Mouse (Mus musculus): Measurements from ENCODE around the gene Mob2.

The Mob2 gene

DNA sequence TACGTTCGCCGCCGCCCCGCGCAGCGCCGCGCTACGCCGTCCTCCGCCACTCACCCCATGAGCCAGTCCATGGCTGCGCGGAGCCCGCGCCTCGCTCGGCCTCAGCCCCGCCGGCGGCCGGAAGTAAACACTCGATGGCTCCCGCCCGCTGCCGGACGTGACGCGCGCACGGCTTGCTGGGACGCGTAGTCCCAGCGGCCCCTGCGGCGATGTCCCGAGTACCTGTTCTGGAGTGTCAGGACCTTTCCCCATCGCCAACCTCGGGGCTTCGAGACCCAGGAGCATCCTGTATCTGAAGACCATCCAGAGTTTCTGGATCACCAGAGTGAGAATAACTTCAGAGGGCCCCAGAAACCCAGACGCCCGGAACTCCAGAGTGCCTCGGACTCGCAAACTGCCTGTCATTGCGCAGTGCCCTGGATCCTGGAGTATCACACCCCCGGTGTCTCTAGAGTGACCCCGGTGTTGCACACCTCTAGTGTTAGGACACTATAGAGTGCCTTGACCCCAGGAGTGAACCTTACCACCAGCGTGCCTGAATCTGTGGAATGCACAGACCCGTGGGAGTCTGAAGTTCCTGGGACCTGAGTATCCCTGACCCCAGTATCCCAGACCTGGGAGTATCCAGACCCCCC lies at the start of gene Mob2:
Mob2 (minus strand) TSS at position 135 of the 635 bp plus-strand sequence.
- DNase-seq (ENCODE audit: low spot score): peak; percentile 85

DNA sequence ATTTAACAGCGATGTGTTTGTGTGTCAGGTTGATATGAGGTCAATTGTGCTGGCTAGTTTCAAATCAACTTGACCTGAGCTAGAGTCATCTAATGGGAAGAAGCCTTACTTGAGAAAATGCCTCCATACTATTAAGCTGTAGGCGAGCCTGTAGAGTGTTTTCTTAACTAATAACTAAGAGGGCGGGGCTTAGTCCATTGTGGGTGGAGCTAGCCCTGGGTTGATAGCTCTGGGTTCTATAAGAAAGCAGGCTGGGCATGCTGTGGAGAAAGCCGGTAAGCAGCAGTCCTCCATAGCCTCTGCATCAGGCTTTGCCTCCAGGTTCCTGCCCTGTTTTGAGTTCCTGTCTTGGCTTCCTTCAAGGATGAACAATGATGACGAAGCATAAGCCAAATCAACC lies 43.9 kb upstream of the Mob2 start:
- DNase-seq (ENCODE audit: low spot score): no peak

DNA sequence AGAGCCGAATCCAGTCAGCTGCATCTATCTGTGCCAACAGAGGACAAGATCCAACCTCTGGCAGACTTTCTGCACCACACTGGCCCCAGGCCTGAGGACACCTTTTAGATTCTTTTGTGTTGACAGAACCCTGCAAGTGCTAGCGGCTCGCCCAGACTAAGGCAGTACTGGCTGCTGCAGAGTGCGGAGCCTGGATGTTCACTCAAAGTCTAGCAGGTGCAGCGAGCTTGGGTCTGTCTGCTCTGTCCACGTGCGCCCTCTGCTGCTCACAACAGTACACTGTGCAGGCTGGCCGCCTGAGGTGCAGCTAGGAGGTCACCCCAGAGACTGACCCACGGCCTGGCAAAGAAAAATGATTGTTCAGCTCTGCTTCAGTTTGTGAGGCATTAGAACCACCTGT lies 36.9 kb upstream of the Mob2 start:
- peak; percentile 49 for DNase-seq (ENCODE audit: low spot score)

DNA sequence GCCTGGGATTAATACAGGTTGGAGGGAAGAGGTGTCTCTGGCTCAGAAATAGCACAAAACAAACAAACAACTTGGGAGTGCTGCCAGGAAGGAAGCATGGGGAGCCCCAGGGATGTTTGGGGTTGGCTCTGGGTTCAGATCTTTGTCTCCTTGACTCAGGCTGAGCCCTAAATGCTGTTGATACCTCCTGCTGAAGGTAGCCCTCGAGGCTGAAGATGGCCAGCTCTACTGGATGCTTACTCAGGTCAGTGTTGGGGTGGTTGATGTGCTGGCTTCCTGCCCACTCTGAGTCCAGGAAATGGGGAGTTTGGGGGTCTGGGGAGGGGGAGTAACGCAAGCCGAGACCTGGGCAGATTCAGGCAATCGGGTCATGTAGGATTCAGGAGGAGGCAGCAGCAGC lies 35.8 kb upstream of the Mob2 start:
- DNase-seq (ENCODE audit: low spot score): no peak

DNA sequence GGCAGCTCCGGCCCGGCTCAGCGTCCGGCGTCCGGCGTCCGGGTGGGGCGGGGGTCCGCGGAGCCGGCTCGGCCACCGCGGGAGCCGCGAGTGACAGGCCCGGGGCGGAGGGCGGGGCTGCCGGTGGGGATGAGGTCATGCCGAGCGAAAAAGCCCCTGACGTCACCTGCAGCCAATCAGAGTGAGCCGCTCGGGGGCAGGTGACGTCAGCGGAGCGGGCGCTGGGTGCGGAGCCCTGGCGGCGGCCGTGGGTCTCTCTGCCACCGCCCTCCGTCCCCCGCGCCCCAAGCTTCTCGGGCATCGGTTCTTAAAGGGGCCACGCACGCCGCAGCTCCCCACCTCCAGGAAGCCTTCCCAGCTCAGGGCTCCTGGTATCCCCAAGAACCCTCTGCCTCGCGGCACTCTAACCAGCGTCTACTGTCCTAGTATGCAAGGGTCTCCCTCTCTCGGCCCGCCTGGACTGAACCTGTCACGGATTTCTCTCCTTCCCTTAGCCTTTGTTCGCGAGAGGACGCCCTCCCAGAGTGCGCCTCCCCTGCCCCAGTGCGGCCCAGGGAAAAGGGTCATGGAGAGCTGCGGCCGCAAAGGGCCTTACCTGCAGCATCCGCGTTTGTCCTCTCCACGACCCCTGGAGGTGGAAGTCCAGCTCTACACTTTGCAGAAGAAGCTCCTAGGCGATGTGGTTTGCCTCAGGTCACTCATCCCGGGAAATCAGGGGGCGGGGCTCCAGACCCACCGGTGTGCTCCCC lies 34.5 kb upstream of the Mob2 start, which contains the start of gene Dusp8:
Dusp8 (minus strand) TSS at position 661 of the 749 bp plus-strand sequence.
- DNase-seq (ENCODE audit: low spot score): peak; percentile 85

DNA sequence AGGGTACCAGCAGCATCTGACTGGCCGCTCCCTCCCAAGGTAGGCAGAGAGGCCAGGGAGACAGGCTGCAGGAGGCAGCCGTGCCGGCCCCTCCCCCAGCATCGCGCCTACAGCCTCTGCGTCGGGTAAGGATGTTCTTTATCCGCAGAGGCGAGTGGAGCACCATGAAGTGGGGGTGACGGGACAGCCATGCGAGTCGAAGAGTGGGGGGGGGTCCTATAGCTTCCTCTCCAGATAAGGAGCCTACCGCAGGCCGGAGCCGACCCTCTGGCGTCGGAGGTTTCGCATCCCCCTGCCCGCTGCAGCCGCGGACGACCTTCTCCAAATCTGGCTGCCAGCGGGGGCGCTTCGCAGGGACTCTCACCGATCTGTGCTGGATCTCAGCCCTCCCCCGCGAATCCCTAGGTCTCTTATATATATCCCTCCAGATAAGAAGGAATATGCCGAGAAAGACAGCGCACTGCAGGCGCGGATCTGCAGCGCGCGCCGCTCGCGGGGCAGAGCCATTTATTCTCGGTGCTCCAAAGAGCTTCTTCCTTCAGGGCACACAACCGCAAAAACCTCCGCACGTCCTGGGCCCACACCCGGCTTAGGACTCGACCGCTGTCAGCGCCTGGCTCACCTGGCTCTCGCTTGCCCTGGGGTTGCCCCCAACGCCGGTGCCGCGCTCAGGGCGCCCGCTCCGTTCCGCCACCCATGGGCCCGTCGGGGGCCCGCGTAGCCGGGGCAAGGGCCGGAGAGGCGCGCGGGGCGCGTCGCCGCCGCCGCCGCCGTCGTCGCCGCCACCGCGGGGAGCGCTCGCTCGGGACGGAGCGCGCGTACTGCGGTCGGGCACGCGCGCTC lies 33.7 kb upstream of the Mob2 start:
- peak; percentile 40 for DNase-seq (ENCODE audit: low spot score)

DNA sequence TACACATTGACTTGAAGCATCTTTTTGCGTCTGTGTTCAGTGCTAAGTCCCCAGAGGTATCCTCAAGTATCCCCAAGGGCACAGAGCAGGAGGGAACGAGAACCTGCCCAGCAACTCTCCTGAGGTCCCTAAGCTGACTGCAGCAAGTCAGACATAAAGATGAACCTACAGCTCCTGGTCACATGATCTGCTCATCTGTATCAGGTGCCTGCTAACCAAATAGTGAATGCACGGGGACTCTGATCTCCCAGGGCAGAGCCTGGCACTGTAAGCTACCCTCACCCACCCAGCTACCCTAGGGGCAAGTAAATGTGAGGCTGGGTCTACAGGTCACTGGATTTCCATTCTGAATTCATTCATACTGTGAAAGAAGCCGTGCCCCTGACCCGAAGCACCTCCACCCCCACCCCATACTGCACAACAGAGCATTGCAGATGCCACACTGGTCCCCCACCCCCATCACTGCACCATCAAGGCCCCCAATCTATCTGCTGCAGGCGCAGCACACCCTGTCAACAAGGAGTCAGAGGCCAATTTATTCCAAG lies 32.9 kb upstream of the Mob2 start:
- DNase-seq (ENCODE audit: low spot score): no peak

DNA sequence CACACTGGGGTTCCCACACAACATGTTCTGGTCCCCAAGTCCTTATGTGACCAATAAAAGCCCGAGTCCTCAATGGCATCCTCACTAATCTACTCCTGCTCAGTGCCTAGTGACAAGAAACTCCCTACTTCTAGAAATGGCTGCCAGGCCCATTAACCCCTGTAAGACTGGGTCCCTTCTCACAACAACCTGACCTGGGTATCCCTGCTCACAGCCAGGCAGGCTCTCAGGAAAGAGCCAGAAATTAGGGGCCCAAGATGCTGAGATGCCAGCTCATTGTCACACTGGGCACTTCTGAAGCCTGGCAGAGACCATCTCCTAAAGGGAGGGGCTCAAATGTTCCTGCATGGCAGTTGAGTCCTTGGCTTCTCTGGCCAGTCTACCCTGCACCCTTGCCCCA lies 32.1 kb upstream of the Mob2 start:
- no peak for DNase-seq (ENCODE audit: low spot score)

DNA sequence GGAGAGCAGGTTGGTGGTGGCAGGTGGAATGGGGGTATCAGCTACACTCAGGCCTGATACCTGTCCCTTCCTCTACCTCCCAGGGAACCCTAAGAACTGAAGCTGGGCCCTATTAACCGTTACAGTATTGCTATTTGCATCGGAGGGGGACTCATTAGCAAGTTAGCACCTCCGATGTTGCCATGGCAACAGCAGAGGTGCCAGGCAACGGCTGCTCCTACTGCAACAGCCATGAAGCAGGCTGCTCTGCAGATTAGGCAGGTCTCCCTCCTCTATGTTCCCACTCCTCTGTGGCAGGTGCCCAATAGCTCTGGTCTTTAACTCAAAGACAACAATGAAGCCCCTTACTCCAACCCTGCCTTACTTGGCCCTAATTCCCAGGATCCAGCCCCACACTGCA lies 31.0 kb upstream of the Mob2 start:
- no peak for DNase-seq (ENCODE audit: low spot score)

DNA sequence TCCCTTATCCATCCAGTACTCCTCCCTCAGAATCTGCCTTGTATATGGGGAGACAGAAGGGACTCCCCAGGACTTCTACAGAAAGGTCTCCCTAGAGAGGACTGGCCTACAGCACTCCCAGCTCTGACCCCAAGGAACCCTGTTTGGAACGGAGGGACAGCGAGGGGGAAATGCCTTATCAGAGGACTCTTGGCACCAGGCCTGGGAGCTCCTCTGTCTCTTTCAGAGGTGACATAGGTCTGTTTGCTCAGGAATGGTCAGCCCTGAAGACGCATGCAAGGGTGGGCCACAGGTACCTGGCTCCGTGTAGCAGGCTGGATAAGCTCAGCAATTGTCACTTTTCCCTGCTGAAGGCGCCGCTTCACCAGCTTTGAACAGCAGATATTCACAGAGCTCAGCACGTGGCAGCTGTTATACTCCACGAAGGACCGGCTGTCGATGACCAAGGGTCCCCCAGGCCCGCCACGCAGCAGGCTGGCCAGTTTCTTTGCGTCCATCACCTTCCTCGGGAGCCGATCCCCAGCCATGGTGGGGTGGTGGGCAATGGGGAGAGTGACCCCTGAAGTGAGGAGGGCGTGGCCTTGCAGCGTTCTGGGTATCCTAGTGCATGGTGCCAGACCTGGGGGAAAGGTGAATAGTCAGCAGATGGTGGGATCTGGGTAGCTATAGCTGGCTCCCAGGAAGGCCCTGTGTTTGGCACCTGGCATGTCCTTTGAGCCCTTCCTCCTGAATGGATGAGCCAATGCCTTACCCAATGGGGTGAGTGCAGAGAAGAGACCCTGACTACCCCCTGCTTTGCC lies 29.0 kb upstream of the Mob2 start:
- DNase-seq (ENCODE audit: low spot score): no peak

DNA sequence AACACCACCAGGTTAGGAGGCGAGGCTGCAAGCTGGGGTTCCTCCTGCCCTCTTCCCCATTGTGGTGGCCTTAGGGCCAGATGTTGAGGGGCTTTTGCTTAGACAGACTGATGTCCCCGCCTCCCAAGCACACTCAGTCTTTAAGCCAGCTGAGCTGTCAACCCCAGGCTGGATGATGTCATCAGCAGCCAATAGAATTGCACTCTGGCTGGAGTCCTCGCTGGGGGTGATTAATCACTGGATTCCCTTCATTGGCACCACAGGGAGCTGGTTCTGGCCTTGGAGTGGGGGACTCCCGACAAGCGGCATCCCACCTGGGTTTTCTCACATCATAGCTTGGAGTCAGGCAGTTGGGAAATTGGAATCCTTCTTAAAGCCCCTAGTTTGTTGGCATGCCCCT lies 28.0 kb upstream of the Mob2 start:
- peak; percentile 22 for DNase-seq (ENCODE audit: low spot score)

DNA sequence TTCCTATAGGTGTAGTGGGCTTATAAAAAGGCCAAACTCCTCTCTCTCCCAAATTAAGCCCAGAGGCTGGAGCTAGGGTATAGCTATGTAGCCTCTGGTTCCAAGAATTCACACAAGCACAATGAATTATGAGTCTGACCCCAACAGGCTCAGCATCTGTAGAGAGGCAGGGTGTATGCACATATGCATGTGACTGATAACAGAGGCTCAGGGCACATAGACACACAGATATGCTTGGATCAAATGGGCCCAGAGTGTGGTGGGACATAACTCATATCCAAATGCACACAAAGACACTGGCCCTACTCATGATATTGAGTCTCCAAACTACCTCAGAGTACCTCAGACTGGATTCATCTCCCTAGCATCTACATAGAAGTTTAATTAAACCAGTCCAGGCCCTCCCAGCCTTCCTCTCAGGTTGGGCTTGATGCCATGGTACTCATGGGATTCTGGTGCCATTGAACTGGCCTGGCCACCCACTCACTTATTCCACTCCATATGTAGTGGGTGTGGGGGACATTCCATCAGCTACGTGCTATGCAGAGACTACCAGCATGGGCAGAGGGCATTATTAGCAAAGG lies 26.3 kb upstream of the Mob2 start:
- peak; percentile 9 for DNase-seq (ENCODE audit: low spot score)

DNA sequence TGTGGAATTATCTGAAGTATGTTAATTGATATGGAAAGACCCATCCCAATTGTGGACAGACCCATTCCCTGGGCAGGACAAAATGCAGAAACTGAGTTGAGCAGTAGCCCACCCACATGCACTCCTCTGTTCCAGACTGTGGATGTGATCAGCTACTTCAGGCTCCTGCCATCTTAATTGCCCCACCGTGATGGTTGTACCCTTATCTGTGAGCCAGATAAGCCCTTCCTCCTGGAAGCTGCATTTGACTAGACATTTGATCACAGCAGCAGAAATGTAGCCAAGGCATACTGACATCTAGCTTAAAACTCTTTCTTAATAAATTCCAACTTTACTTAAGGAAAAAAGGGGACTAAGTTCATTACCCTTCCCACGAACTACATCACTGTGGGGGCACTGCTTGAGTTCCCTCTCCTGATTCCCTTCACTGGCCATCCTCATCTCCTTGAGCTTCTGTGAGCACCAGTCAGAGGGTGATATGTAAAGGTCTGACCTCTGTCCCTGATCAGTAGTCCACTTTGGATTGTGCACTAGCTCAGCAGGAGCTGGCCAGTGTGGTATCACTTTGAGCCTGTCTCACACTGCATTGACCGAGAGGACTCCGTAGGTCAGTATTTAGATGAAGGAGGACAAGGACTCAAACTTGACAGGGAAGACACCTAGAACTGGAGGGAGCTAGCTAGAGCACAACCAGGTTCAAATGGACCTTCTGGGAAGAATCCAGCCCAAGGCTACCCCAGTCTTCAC lies 25.5 kb upstream of the Mob2 start:
- no peak for DNase-seq (ENCODE audit: low spot score)

DNA sequence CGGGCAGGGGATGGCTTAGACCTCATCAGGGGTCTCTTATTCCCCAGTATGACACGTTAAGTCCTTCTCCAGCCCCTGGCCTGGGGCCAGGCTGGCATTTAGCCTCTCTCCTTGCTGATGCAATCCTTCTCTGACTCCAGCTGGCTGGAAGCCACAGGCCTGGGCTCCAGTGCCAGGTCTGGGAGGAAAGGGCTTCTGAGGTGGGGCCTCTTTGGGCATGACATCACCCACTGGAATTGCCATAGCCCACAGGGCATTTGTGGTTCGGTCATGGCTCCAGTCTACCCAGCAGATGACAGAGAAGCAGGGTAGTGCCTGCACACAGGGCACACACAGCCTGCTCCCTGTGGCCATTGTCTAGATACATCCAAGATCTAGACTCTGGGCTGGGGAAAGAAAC lies 24.0 kb upstream of the Mob2 start:
- DNase-seq (ENCODE audit: low spot score): no peak

DNA sequence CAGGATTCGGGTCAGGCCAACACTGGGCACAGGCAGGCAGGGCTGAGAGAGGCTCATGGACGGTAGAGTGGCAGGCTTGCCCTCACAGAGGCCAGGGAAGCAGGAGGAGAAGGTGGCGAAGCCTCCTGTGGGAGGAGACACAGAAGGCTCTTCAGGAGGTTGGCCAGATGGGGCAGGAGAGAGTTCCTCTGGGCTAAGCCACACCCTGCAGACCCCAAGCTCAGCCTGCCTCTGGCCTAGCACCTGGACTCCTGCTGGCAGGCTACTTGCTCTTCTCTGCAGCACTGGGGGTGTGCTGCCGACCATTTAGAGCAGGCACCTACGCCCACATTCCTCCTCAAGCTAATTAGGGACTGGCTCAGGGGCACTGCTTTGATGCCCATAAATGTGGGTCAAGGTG lies 23.5 kb upstream of the Mob2 start:
- DNase-seq (ENCODE audit: low spot score): no peak

DNA sequence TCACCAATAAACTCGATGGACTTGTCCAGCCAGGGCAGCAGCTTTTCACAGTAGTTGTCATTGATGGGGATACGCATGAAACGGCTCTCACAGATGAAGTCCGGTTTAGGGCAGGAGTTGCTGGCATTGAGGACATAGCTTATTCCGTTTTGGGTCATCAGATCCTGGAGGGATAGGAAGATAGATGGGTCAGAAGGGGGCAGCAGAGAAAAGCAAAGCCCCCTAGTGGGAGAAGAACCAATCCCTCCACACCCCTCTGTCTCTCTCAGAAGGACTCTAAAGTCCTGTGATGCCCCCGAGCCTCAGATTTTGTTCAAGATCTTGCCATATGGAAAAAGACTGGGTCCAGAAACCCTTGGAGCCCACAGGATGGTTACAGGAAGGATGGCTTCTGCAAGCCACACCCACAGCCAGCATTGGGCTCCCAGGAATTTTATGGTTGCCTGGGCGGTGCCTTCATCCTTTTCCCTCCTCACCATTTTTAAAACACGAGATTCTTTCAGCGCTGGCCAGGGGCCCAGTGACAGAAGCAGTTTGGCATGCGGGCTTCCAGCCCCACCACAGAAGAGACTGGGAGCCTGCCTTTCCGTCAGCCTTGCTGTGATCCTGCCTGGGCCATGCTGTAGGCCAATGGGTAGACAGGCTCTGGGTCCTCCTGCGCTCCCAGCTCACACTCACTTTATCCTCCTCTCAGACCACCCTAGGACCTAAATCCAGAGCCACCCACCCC lies 22.9 kb upstream of the Mob2 start:
- DNase-seq (ENCODE audit: low spot score): no peak

DNA sequence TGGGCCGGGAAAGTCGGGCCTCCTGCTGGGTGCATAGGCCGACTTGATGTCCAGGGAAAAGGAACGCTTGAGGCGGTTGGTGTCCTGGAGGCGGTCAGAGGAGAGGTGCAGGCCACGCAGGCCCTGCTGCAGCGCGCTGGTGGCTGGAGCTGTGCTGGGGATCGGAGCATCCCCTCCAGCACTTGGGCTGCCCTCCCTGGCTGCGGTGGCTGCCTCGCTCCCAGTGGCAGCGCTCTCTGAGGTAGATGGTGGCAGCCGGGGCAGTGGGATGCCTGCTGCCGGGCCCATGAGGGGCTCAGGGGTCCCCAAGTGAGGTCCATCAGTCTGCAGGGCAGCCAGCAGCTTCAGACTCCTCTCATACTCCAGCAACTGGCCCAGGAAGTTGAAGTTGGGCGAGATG lies 21.7 kb upstream of the Mob2 start:
- DNase-seq (ENCODE audit: low spot score): no peak

DNA sequence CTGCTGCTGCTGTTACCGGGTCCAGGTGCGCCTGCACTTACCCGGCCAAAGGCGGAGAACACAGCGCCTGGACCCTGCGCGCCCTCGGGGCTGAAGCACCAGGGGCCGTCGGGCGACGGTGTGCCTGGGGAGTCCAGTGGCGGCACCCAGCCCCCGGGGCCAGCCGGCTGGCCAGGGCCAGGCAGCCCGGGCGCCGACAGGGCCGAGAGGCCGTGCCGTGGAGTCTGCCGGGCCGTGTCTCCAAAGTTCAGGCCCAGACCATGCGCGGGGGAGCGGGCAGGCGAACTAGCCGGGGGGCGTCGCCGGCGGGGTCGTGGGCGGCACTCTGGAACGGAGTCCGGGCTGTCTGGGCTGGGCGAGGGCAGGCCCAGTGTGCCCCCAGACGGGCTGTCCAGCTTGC lies 21.3 kb upstream of the Mob2 start:
- no peak for DNase-seq (ENCODE audit: low spot score)

DNA sequence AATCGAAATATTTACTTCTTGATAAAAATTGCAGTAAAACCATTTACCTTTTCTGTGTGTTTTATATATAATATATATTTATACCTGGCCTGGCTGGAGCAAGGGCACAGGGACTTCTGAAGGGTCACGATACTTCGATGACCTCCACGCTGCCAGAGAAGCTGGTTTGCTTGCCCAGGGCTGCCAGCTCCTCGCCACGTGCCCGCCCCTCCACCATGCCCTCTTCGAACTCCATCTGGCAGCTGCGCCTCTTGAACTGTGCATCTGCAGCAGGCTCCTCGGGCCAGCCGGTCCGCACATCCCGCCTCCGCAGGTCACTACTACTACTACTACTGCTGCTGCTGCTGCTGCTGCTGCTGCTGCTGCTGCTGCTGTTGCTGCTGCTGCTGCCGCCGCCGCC lies 20.9 kb upstream of the Mob2 start:
- no peak for DNase-seq (ENCODE audit: low spot score)

DNA sequence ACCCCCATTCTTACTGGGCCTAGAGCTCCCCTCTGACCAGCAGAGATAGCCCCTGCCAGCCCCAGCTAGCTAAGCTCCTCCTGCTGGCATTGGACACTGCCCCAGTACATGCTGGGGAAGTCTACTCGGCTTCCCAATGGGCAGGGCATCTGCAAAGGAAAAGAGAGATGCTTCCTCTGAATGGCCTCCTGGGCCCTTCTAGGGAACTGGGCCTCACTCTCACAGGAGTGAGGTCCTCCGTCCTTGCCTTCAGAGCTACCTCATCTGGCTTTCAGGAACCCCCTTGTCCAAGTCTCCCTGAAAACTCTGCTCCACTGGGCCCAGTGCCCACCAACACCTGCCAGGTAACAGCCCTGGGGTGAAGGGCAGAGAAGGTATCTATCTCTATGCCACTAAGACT lies 20.0 kb upstream of the Mob2 start:
- DNase-seq (ENCODE audit: low spot score): no peak

Data from yolk sac, embryonic 10.5 days (tissue).